Mouse (Mus musculus): ENCODE results near the gene Mrpl17.

GRCm38 (mm10) chr7:105796972-105797371 is 13.9 kb downstream of the Mrpl17 start:
- TF ChIP-seq CTCF (IDR thresholded peaks at IDR 0.05; ENCODE audit: low read depth) (no peak), EP300 (IDR thresholded peaks at IDR 0.05; ENCODE audit: low read depth) (no peak)
